Mouse (Mus musculus): ENCODE data around the gene Dbt. TPM values are rescaled to one million over a fixed set of nuclear protein-coding genes. Genes with fewer than 3 reads are reported as not detected.

Dbt gene
- total and polyA plus RNA-seq, 3 experiments = 12.7 to 13.2 TPM; not detected in 1

GRCm38 (mm10) chr3:116520141-116520761 lies 7.4 kb downstream of the Dbt start:
- no peaks in the 10 kb centered on the region for H3K4me1 ChIP-seq (ENCODE audit: control insufficient read depth in 1 of 2, insufficient read depth in 2 of 2, low read length in 2 of 2)
- H3K36me3 ChIP-seq (ENCODE audit: control insufficient read depth in 1 of 2, insufficient read depth in 2 of 2, low read length in 2 of 2) = no peaks in the 10 kb centered on the region
- H3K9ac ChIP-seq (ENCODE audit: control insufficient read depth, low read depth, low read length, poor library complexity, severe bottlenecking) = no peak overlapping the region
- no peaks in the 10 kb centered on the region for H3K79me2 ChIP-seq (ENCODE audit: control insufficient read depth, insufficient read depth, low read length, poor library complexity)
- no peaks in the 10 kb centered on the region for H3K27me3 ChIP-seq (ENCODE audit: control insufficient read depth in 1 of 2, insufficient read depth in 2 of 2, low read length in 2 of 2)
- H3K4me3 ChIP-seq (ENCODE audit: control insufficient read depth in 1 of 2, insufficient read depth in 1 of 2, low read depth in 2 of 2, low read length in 2 of 2) = no peak overlapping the region
- DNase-seq (ENCODE audit: low read depth, low spot score) = no peak
- H3K27ac ChIP-seq (ENCODE audit: control insufficient read depth, low read depth, low read length) = no peak overlapping the region
- no peaks in the 10 kb centered on the region for H3K9me3 ChIP-seq (replicated peaks; ENCODE audit: insufficient read depth, low read length)
- TF ChIP-seq TAL1 (IDR thresholded peaks at IDR 0.05; ENCODE audit: low read length) (no peak), MEF2A (IDR thresholded peaks at IDR 0.05; ENCODE audit: extremely low read depth, insufficient replicate concordance, low read depth, low read length, poor library complexity, severe bottlenecking) (no peak), POLR2AphosphoS2 (IDR thresholded peaks at IDR 0.05; ENCODE audit: low read length) (no peak), CTCF (IDR thresholded peaks at IDR 0.05 in 2 of 3, conservative IDR thresholded peaks at IDR 0.05 in 1 of 3; ENCODE audit: control insufficient read depth in 1 of 3, insufficient read depth in 1 of 3, low read depth in 2 of 3, low read length in 3 of 3, poor library complexity in 1 of 3, severe bottlenecking in 1 of 3) (no peak)

- no peaks in the 10 kb centered on the region for H3K9me3 ChIP-seq (replicated peaks; ENCODE audit: insufficient read depth, low read length)
- no peak overlapping the region for H3K4me3 ChIP-seq (ENCODE audit: control insufficient read depth in 1 of 2, insufficient read depth in 1 of 2, low read depth in 2 of 2, low read length in 2 of 2)
- H3K4me1 ChIP-seq (ENCODE audit: control insufficient read depth in 1 of 2, insufficient read depth in 2 of 2, low read length in 2 of 2) = no peaks in the 10 kb centered on the region
- TF ChIP-seq CHD1 (IDR thresholded peaks at IDR 0.05; ENCODE audit: low read depth, low read length) (no peak), EP300 (IDR thresholded peaks at IDR 0.05; ENCODE audit: low read depth in 1 of 2, low read length in 2 of 2) (no peak), POLR2AphosphoS2 (IDR thresholded peaks at IDR 0.05; ENCODE audit: low read length) (no peak)
- H3K36me3 ChIP-seq (ENCODE audit: control insufficient read depth in 1 of 2, insufficient read depth in 2 of 2, low read length in 2 of 2) = no peaks in the 10 kb centered on the region
- H3K79me2 ChIP-seq (ENCODE audit: control insufficient read depth, insufficient read depth, low read length, poor library complexity) = no peaks in the 10 kb centered on the region
- no peak overlapping the region for H3K9ac ChIP-seq (ENCODE audit: control insufficient read depth, low read depth, low read length, poor library complexity, severe bottlenecking)
- DNase-seq (ENCODE audit: low read depth, low spot score) = no peak
- H3K27me3 ChIP-seq (ENCODE audit: control insufficient read depth in 1 of 2, insufficient read depth in 2 of 2, low read length in 2 of 2) = no peaks in the 10 kb centered on the region
- H3K27ac ChIP-seq (ENCODE audit: control insufficient read depth, low read depth, low read length) = no peak overlapping the region
Measured at GRCm38 (mm10) chr3:116529741-116530140, 16.9 kb downstream of the Dbt start.

- H3K9me3 ChIP-seq (replicated peaks; ENCODE audit: insufficient read depth, low read length) = no peaks in the 10 kb centered on the region
- H3K79me2 ChIP-seq (ENCODE audit: control insufficient read depth, insufficient read depth, low read length, poor library complexity) = no peaks in the 10 kb centered on the region
- TF ChIP-seq USF2 (IDR thresholded peaks at IDR 0.05; ENCODE audit: borderline replicate concordance in 1 of 2, insufficient read depth in 1 of 2, low read depth in 1 of 2, low read length in 2 of 2) (no peak), MYC (IDR thresholded peaks at IDR 0.05; ENCODE audit: low read depth, low read length) (no peak)
- peaks cover 0 to 3% of the 10 kb centered on the region in 2 experiments; a peak in 3 of 4 replicates for H3K36me3 ChIP-seq (ENCODE audit: control insufficient read depth in 1 of 2, insufficient read depth in 2 of 2, low read length in 2 of 2)
- H3K4me1 ChIP-seq (ENCODE audit: control insufficient read depth in 1 of 2, insufficient read depth in 2 of 2, low read length in 2 of 2) = peaks cover 0 to 3% of the 10 kb centered on the region in 2 experiments; a peak in 2 of 4 replicates
- H3K27me3 ChIP-seq (ENCODE audit: control insufficient read depth in 1 of 2, insufficient read depth in 2 of 2, low read length in 2 of 2) = no peaks in the 10 kb centered on the region
- no peak overlapping the region for H3K4me3 ChIP-seq (ENCODE audit: control insufficient read depth in 1 of 2, insufficient read depth in 1 of 2, low read depth in 2 of 2, low read length in 2 of 2)
- no peak overlapping the region for H3K27ac ChIP-seq (ENCODE audit: control insufficient read depth, low read depth, low read length)
- no peak overlapping the region for H3K9ac ChIP-seq (ENCODE audit: control insufficient read depth, low read depth, low read length, poor library complexity, severe bottlenecking)
- no peak for DNase-seq (ENCODE audit: low read depth, low spot score)
Measured at GRCm38 (mm10) chr3:116530826-116531225, 18.0 kb downstream of the Dbt start.
